Mouse (Mus musculus): Measurements from ENCODE around the gene C1ql2. TPM values are rescaled to one million over a fixed set of nuclear protein-coding genes. Genes with fewer than 3 reads are reported as not detected.

The C1ql2 gene
- polyA plus RNA-seq, 1 experiment from 2014 or later, result not detected

GRCm38 (mm10) chr1:120328212-120328611 lies 12.2 kb upstream of the C1ql2 start:
- H3K27me3 ChIP-seq (ENCODE audit: control insufficient read depth, insufficient read depth, low read length), result no peaks in the 10 kb centered on the region
- H3K27ac ChIP-seq (ENCODE audit: low read length), result no peak overlapping the region
- no peak overlapping the region for H3K4me2 ChIP-seq (replicated peaks; ENCODE audit: low read depth, low read length)
- no peak for ATAC-seq (ENCODE audit: insufficient number of reproducible peaks, insufficient read depth, low FRiP score, low read depth)
- H3K36me3 ChIP-seq (ENCODE audit: control insufficient read depth, insufficient read depth, low read length), result no peaks in the 10 kb centered on the region
- no peaks in the 10 kb centered on the region for H3K4me1 ChIP-seq (ENCODE audit: control insufficient read depth, insufficient read depth, low read length)
- H3K4me3 ChIP-seq (ENCODE audit: low read depth, low read length), result no peak overlapping the region
- H3K9ac ChIP-seq (replicated peaks; ENCODE audit: low read depth, low read length), result no peak overlapping the region
- no peaks in the 10 kb centered on the region for H3K9me3 ChIP-seq (ENCODE audit: control insufficient read depth, low read depth, low read length)
- WGBS, result 52% methylated on average over 1 of the region's 1 CpGs

GRCm38 (mm10) chr1:120331841-120332240 lies 8.5 kb upstream of the C1ql2 start:
- Histone ChIP-seq H3K4me3 (ENCODE audit: low read depth, low read length) (no peak overlapping the region), H3K9ac (replicated peaks; ENCODE audit: low read depth, low read length) (no peak overlapping the region), H3K9me3 (ENCODE audit: control insufficient read depth, low read depth, low read length) (no peaks in the 10 kb centered on the region), H3K4me1 (ENCODE audit: control insufficient read depth, insufficient read depth, low read length) (no peaks in the 10 kb centered on the region), H3K36me3 (ENCODE audit: control insufficient read depth, insufficient read depth, low read length) (no peaks in the 10 kb centered on the region), H3K27me3 (ENCODE audit: control insufficient read depth, insufficient read depth, low read length) (no peaks in the 10 kb centered on the region), H3K4me2 (replicated peaks; ENCODE audit: low read depth, low read length) (no peak overlapping the region), H3K27ac (ENCODE audit: low read length) (no peak overlapping the region)
- WGBS, result 36% methylated on average over 6 of the region's 6 CpGs
- ATAC-seq (ENCODE audit: insufficient number of reproducible peaks, insufficient read depth, low FRiP score, low read depth), result no peak

- ATAC-seq (ENCODE audit: insufficient number of reproducible peaks, insufficient read depth, low FRiP score, low read depth), result no peak
- Histone ChIP-seq H3K27ac (ENCODE audit: low read length) (no peak overlapping the region), H3K36me3 (ENCODE audit: control insufficient read depth, insufficient read depth, low read length) (no peaks in the 10 kb centered on the region), H3K9ac (replicated peaks; ENCODE audit: low read depth, low read length) (no peak overlapping the region), H3K4me1 (ENCODE audit: control insufficient read depth, insufficient read depth, low read length) (0 out of 2 replicates have a peak, but pooled peaks cover 2% of the 10 kb centered on the region), H3K9me3 (ENCODE audit: control insufficient read depth, low read depth, low read length) (no peaks in the 10 kb centered on the region), H3K27me3 (ENCODE audit: control insufficient read depth, insufficient read depth, low read length) (peaks cover 51% of the 10 kb centered on the region), H3K4me3 (ENCODE audit: low read depth, low read length) (no peak overlapping the region), H3K4me2 (replicated peaks; ENCODE audit: low read depth, low read length) (no peak overlapping the region)
- WGBS, result 29% methylated on average over 7 of the region's 7 CpGs
Measured at GRCm38 (mm10) chr1:120337970-120338369, 2.4 kb upstream of the C1ql2 start.

- ATAC-seq (ENCODE audit: insufficient number of reproducible peaks, insufficient read depth, low FRiP score, low read depth), result no peak
- no peak overlapping the region for H3K9ac ChIP-seq (replicated peaks; ENCODE audit: low read depth, low read length)
- H3K9me3 ChIP-seq (ENCODE audit: control insufficient read depth, low read depth, low read length), result no peaks in the 10 kb centered on the region
- peaks cover 60% of the 10 kb centered on the region for H3K27me3 ChIP-seq (ENCODE audit: control insufficient read depth, insufficient read depth, low read length)
- WGBS, result under 1% methylated on average over 41 of the region's 41 CpGs
- 0 out of 2 replicates have a peak, but pooled peaks cover 2% of the 10 kb centered on the region for H3K4me1 ChIP-seq (ENCODE audit: control insufficient read depth, insufficient read depth, low read length)
- no peak overlapping the region for H3K27ac ChIP-seq (ENCODE audit: low read length)
- H3K4me3 ChIP-seq (ENCODE audit: low read depth, low read length), result peak overlapping the region; percentile 7
- no peaks in the 10 kb centered on the region for H3K36me3 ChIP-seq (ENCODE audit: control insufficient read depth, insufficient read depth, low read length)
- H3K4me2 ChIP-seq (replicated peaks; ENCODE audit: low read depth, low read length), result peak overlapping the region; percentile 37; the same call in 1 of the 2 replicates
Measured at GRCm38 (mm10) chr1:120341172-120341675, 842 bp downstream of the C1ql2 start.

GRCm38 (mm10) chr1:120341811-120342370 lies 1.5 kb downstream of the C1ql2 start:
- Histone ChIP-seq H3K27ac (ENCODE audit: low read length) (no peak overlapping the region), H3K36me3 (ENCODE audit: control insufficient read depth, insufficient read depth, low read length) (no peaks in the 10 kb centered on the region), H3K4me2 (replicated peaks; ENCODE audit: low read depth, low read length) (peak overlapping the region; percentile 41), H3K9ac (replicated peaks; ENCODE audit: low read depth, low read length) (no peak overlapping the region), H3K9me3 (ENCODE audit: control insufficient read depth, low read depth, low read length) (no peaks in the 10 kb centered on the region), H3K4me1 (ENCODE audit: control insufficient read depth, insufficient read depth, low read length) (0 out of 2 replicates have a peak, but pooled peaks cover 2% of the 10 kb centered on the region), H3K27me3 (ENCODE audit: control insufficient read depth, insufficient read depth, low read length) (peaks cover 60% of the 10 kb centered on the region), H3K4me3 (ENCODE audit: low read depth, low read length) (peak overlapping the region; percentile 21)
- ATAC-seq (ENCODE audit: insufficient number of reproducible peaks, insufficient read depth, low FRiP score, low read depth), result no peak
- WGBS, result 5% methylated on average over 17 of the region's 17 CpGs

GRCm38 (mm10) chr1:120342371-120342821 lies 2.0 kb downstream of the C1ql2 start:
- WGBS, result under 1% methylated on average over 34 of the region's 34 CpGs
- no peak for ATAC-seq (ENCODE audit: insufficient number of reproducible peaks, insufficient read depth, low FRiP score, low read depth)
- no peak overlapping the region for H3K9ac ChIP-seq (replicated peaks; ENCODE audit: low read depth, low read length)

GRCm38 (mm10) chr1:120345001-120345400 lies 4.6 kb downstream of the C1ql2 start:
- no peak overlapping the region for H3K9ac ChIP-seq (replicated peaks; ENCODE audit: low read depth, low read length)
- ATAC-seq (ENCODE audit: insufficient number of reproducible peaks, insufficient read depth, low FRiP score, low read depth), result no peak
- no peaks in the 10 kb centered on the region for H3K9me3 ChIP-seq (ENCODE audit: control insufficient read depth, low read depth, low read length)
- peaks cover 34% of the 10 kb centered on the region for H3K27me3 ChIP-seq (ENCODE audit: control insufficient read depth, insufficient read depth, low read length)
- no peak overlapping the region for H3K27ac ChIP-seq (ENCODE audit: low read length)
- H3K4me1 ChIP-seq (ENCODE audit: control insufficient read depth, insufficient read depth, low read length), result 0 out of 2 replicates have a peak, but pooled peaks cover 2% of the 10 kb centered on the region
- no peaks in the 10 kb centered on the region for H3K36me3 ChIP-seq (ENCODE audit: control insufficient read depth, insufficient read depth, low read length)
- H3K4me3 ChIP-seq (ENCODE audit: low read depth, low read length), result no peak overlapping the region
- H3K4me2 ChIP-seq (replicated peaks; ENCODE audit: low read depth, low read length), result no peak overlapping the region
- 21% methylated on average over 7 of the region's 7 CpGs for WGBS

More at GRCm38 (mm10) chr1:120342371-120342821, 2.0 kb downstream of the C1ql2 start:
- H3K9me3 ChIP-seq (ENCODE audit: control insufficient read depth, low read depth, low read length), result no peaks in the 10 kb centered on the region
- 0 out of 2 replicates have a peak, but pooled peaks cover 2% of the 10 kb centered on the region for H3K4me1 ChIP-seq (ENCODE audit: control insufficient read depth, insufficient read depth, low read length)
- peak overlapping the region; percentile 21 for H3K4me3 ChIP-seq (ENCODE audit: low read depth, low read length)
- no peaks in the 10 kb centered on the region for H3K36me3 ChIP-seq (ENCODE audit: control insufficient read depth, insufficient read depth, low read length)
- H3K27ac ChIP-seq (ENCODE audit: low read length), result no peak overlapping the region
- H3K27me3 ChIP-seq (ENCODE audit: control insufficient read depth, insufficient read depth, low read length), result peaks cover 60% of the 10 kb centered on the region
- peak overlapping the region; percentile 41 for H3K4me2 ChIP-seq (replicated peaks; ENCODE audit: low read depth, low read length)

GRCm38 (mm10) chr1:120354387-120354786 lies 14.0 kb downstream of the C1ql2 start:
- Histone ChIP-seq H3K9ac (replicated peaks; ENCODE audit: low read depth, low read length) (no peak overlapping the region), H3K9me3 (ENCODE audit: control insufficient read depth, low read depth, low read length) (no peaks in the 10 kb centered on the region), H3K4me3 (ENCODE audit: low read depth, low read length) (no peak overlapping the region), H3K4me2 (replicated peaks; ENCODE audit: low read depth, low read length) (no peak overlapping the region), H3K4me1 (ENCODE audit: control insufficient read depth, insufficient read depth, low read length) (no peaks in the 10 kb centered on the region), H3K27ac (ENCODE audit: low read length) (no peak overlapping the region), H3K36me3 (ENCODE audit: control insufficient read depth, insufficient read depth, low read length) (no peaks in the 10 kb centered on the region), H3K27me3 (ENCODE audit: control insufficient read depth, insufficient read depth, low read length) (no peaks in the 10 kb centered on the region)
- 23% methylated on average over 2 of the region's 2 CpGs for WGBS
- ATAC-seq (ENCODE audit: insufficient number of reproducible peaks, insufficient read depth, low FRiP score, low read depth), result no peak

Measured in stomach, embryonic 14.5 days (tissue).